Mouse (Mus musculus) yolk sac, embryonic 10.5 days (tissue): ENCODE measurements at regions not wholly inside any gene's neighbourhood (a gene's known extent, or its start where the extent isn't known, plus 50 kb on each side); places are given as distances from the start of the nearest gene placed in this dataset.

Experiments
- DNase-seq: peaks from one replicate; pipeline ENCODE4 v3.0.0-alpha.2; 2017; ENCODE audit warnings: low spot score

- DNase-seq, result no peak
Observed at GRCm38 (mm10) chr2:117543301-117543782, 200.5 kb upstream of the Rasgrp1 start.

DNA sequence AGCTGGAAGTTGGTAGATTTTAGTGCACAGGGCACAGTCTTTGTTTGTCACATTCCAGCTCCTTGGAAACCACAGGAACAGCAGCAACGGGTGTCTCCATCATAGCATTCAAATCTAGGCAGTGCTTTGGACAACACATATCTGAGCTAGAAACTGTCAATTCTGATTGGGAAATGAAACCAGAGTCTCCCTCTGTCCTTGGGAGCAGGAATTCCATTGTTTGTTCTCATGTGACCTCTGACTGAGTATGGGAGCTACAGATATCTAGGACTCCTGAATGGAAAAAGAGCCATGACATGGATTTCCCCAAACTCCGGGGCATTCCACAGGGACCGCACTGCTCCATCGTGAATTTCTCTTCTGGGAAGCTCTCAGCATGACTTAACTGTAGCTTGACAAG is 205.5 kb upstream of the Rasgrp1 start:
- no peak for DNase-seq

DNA sequence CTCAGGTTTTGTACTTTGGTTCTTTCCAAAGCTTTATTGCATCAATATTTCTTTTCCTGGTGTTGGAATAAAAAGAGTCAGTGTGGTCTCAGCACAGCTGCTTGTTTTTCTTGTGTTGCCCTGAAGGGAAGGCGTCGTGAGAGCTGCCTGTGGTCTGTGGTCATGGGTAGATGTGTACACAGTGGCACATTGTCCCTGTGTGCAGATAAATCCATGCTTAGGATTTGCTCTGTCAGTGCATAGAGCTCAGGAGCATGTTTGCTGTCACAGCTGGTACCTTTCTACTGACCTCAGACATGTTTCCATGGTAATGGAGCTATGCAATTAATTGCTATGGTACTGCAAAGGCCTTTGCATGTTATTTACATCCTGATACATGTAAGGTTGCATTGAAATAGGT is 213.5 kb upstream of the Rasgrp1 start:
- DNase-seq, result no peak

GRCm38 (mm10) chr2:117570987-117571386 is 228.2 kb upstream of the Rasgrp1 start:
- DNase-seq, result peak; percentile 13

DNA sequence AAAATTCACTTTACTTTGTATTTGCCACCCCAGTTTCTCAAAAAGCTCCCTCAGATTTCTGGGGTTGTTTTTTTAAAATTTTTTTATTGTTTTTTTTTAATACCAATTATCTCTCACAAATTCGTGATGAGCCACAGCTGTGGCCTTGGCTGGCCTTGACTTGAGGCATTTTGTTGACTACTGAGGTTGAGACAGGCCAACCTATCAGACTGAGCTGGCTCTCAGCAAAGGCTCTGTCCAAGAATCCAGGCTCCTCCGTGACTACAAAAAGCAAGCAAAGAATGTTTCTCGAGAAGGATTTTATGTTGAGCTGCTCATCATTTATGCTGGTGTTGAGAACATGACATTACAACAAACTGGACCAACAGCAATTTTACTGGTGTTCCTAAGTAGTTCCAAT is 244.6 kb upstream of the Rasgrp1 start:
- DNase-seq, result no peak

DNA sequence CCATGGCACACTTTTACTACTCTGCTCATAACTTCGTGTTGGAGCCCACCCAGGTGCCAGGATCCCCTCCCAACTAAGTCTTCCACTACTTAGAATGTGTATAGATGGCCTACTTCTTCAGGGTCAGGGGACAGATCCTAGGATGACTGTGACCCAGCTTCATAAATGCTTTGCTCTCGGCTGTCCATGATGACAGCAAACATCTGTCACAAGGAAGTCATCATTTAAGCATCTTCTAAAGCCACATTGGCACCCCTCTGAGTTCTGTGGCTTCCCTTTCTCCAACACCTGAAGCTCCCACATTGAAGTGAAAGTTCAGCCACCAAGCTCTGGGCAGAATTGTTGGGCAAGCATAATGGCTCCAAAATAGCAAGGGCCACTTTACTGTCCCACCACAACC is 252.2 kb upstream of the Rasgrp1 start:
- DNase-seq, result no peak

- DNase-seq, result no peak
Observed at GRCm38 (mm10) chr2:117597573-117597972, 254.8 kb upstream of the Rasgrp1 start.

DNA sequence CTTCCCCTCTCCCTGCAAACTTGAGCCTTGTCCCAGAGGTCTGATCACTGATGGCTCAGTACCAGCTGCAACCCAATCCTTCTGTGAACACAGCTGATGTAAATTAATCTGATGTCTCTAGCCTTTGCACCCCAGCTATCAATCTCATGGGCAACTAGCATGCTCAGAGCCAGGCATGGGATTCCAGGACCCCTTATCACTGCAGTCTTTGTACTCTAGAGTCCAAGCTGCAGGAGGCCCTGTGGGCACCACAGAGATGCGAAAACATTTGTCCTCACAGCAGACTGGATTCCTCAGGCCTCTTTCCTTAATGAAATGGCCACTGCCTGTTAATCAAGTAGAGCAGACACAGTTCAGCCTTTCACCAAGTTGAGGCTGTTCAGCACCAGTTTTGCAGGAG is 272.0 kb upstream of the Rasgrp1 start:
- no peak for DNase-seq

DNA sequence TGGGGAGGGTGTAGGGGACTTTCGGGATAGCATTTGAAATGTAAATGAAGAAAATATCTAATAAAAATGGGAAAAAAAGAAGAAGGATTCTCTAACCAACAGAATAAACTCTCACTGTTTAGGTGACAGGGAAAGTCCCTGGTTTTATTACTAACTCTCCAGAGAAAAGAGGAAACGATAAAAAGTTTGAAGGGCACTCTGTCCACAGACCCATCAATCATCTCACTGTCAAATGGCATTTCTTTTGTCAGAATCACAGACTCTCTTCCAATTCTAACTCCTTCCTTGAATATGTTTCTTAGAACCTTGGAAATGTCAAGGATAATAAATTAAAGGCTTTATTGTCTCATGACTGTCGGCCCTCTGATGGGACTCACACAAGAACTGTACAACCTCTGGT is 275.3 kb upstream of the Rasgrp1 start:
- DNase-seq, result no peak

- DNase-seq, result no peak
Observed at GRCm38 (mm10) chr2:117623955-117624354, 281.2 kb upstream of the Rasgrp1 start.

DNA sequence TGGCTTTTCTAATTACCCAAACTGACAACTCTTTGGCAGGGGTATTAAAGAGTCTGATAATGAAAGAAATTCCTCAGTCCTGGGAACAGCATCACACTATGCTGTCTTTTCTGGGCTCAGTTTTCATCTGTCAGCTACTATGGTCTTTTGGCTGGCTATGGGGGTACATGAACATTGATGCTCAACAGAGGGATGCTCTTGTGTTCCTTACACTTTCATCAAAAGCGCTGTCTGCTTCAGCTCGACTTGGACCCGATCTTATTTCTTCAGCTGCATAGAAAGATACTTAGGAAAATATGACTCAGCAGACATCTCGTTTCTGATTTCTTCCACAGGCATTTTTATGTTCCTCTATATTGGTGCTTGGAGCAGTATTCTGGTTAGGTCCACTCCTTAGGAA is 292.1 kb upstream of the Rasgrp1 start:
- DNase-seq, result no peak

- DNase-seq, result no peak
Observed at GRCm38 (mm10) chr2:117637397-117637796, 294.6 kb upstream of the Rasgrp1 start.

DNA sequence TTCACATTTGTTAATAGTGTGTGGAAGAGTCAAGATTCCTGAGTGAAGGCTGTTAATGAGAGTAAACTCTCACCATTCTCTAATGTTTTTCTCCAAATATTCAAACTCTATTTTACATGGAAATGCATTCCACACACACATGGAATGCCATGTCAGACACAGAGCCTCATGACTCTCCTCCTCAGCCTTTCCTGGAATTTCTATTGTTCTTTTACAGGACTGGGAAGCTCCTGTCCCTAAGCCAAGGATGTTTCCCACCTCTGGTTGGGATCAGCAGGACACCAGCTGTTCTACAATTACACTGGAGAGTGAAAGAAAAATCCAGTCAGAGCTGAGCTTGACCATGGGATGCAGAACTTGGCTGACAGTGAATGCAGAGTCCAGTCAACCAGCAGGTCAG is 309.3 kb upstream of the Rasgrp1 start:
- DNase-seq, result no peak

GRCm38 (mm10) chr2:117652647-117653046 is 309.8 kb upstream of the Rasgrp1 start:
- DNase-seq, result no peak

- no peak for DNase-seq
Observed at GRCm38 (mm10) chr2:117656546-117657175, 313.9 kb upstream of the Rasgrp1 start.

- DNase-seq, result no peak
Observed at GRCm38 (mm10) chr2:117660217-117660924, 317.6 kb upstream of the Rasgrp1 start.

GRCm38 (mm10) chr2:117662653-117663052 is 319.9 kb upstream of the Rasgrp1 start:
- no peak for DNase-seq

- DNase-seq, result no peak
Observed at GRCm38 (mm10) chr2:117666528-117666927, 323.7 kb upstream of the Rasgrp1 start.

- no peak for DNase-seq
Observed at GRCm38 (mm10) chr2:117668137-117668536, 325.3 kb upstream of the Rasgrp1 start.

DNA sequence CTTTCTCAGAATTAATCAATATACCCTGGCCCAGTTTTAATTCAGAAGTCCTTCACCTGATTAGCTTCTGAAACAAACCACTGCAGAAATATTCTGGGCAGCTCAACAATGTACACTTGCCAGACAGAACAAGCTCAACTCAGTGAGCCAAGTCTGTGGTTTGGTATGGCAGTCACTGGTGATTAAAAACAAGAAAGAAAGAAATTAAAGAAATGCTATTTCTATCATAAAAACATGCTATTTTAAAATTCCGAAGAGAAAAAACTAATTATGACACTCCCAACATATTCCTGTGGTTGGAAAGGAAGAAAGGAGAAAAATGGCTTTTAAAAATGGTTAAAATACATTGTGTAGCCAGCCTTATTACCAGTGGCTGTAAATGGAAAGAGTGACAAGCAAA is 332.1 kb upstream of the Rasgrp1 start:
- DNase-seq, result no peak

DNA sequence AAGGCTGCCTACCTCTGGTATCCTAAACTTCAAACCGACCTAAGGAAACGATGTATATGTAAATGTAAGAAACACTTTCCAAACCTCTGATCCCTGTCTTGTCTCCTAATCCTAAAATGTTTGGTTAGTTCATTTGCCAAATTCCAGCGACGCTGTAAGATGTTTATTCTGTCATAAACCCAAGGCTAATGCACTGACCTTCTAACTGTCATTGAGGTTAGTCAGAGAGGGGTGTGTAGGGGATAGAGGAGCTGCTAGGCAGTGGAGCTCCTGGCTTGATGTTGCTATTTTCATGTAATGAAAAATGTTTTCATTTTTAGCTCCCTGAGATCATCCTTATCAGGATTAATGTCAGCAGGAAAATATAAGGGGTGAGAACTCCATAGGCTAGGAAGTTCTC is 335.8 kb upstream of the Rasgrp1 start:
- DNase-seq, result no peak

- no peak for DNase-seq
Observed at GRCm38 (mm10) chr2:117685836-117686453, 343.1 kb upstream of the Rasgrp1 start.

DNA sequence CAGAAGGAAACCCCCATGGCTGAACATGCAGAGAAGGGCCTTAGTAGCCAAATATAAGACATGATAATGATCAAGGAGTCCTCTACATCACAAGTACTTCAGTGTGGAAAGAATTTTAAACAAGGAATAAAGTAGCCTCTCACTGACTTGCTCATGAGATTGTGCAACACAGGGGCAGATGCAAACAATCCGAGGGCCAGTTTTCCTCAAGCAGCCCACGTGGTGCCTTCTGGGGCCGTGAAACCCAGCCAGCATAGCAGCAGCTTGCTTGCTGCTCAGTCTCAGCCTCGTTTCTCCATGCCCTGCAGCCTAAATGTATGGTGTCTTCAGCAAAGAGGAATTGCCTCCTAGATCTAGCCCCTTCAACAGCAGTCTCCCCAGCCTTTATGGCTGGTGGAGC is 350.7 kb upstream of the Rasgrp1 start:
- DNase-seq, result no peak
